Mouse (Mus musculus) brain, adult 10 weeks (tissue): ENCODE data around the gene Matn4. TPM values are rescaled to one million over a fixed set of nuclear protein-coding genes. Genes with fewer than 3 reads are reported as not detected.

Experiments used
- polyA plus RNA-seq: library from polyadenylated mRNA; stranded (reverse); fragments of 350-450 nt; fragmentation: Illumina TruSeq; extraction: RNeasy Lipid Tissue Mini Kit (QIAGEN cat#74804); gene quantifications from one replicate; pipeline ENCODE4 v1.2.3, GENCODE M21; 2015; ENCODE audit warnings: low read depth, low replicate concordance

Matn4 gene
- polyA plus RNA-seq: 6.6 TPM

DNA sequence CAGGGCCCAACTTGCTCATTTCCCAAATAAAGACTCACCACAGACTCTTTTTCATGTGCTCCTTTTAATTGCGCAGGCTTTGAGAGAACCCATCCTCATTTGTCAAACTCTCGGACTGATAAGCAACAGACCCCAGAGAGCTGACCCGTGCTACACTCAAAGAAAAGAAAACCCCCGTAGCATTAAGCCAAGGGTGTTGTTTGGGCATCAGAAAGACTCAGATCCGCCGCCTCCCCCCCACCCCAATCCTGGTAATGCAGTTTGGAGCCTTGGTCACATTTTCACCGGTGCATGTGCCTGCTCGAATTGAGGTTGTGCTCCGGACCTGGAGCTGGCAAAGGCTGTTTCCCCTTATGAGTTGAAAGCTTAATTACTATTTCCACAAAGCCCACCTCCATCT, at the start of gene Matn4:
Matn4 (minus strand) TSS at position 101 of the 400 bp plus-strand sequence.

DNA sequence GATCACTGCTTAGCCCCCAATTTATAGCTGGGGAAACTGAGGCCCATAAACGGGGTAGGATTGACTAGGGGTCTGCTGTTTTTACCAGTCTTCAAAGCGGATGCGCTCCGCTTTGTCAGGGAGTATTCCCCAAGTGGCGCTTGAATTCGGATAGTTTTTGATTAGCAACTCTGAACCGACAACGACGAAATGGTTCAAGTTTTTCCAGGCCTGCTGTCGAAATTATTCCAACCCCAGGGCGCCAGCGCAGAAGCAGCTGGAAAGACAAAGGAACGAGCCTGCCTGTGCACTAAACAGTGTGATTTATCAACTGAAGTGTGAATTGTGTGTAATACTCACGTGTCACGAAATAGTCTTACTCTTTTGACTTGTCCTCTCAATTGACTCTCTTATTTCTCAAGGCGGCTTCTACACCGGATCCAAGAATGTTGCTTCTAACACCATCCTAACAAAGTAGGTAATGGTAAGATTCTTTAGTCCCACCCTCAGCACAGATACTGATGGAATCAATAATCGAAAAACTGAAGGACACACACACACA, 38.6 kb upstream of the Matn4 start, which contains the start of gene Sdc4:
Sdc4 (minus strand) TSS at position 428 of the 541 bp plus-strand sequence.

DNA sequence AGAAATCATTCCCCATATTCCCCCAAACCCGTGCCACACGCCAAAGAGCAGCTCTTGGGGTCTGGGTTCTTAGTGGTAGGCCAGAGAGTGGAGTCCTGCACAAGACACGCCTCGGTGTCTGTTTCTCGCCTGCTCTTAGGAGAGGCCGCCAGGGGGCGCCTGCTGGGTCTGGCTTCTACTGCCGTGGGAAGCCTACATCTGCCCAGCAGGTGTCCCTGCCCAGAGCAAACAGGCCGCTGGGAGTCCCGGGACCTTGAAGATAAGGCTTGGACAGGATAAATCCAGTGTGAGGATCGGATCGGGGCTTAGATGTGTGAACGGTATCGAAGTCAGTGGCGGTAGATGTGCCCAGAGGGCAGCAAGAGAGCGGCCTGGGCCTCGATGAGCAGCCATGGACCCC, 2.1 kb downstream of the Matn4 start, which contains the start of gene Rbpjl:
Rbpjl (plus strand) TSS at position 236 of the 400 bp plus-strand sequence.

DNA sequence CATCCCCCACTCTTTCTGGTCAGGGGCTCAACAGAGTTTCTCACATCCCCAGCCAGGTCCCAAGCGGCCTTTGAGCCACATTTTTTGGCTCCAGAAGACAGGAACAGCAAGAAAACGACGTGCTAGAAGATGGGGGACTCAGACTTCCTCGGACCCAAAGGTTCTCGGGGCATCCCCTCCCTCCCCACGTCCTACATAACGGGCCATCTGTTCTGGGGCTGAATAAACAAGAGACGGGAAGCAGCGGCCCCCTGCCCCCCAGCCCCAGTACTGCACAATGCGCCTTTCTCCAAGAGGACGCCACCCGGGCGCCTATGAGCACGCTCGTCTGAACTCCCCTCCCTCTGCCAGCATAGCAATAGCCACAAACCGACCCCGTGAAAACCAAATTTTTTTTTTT, 15.9 kb downstream of the Matn4 start, which contains the start of gene Slpi:
Slpi (minus strand) TSS at position 76 of the 400 bp plus-strand sequence.

Other genes with a start within 250 kb of the Matn4 start
- gene Kcns1, start 234.0 kb downstream of the Matn4 start, polyA plus RNA-seq: 14.4 TPM
- not detected for gene Wfdc5, start 222.4 kb downstream of the Matn4 start, polyA plus RNA-seq
- not detected for gene Wfdc12, start 214.6 kb downstream of the Matn4 start, polyA plus RNA-seq
- not detected for gene Wfdc15a, start 205.0 kb downstream of the Matn4 start, polyA plus RNA-seq
- not detected for gene Wfdc15b, start 183.5 kb downstream of the Matn4 start, polyA plus RNA-seq
- not detected for gene Svs2, start 166.7 kb downstream of the Matn4 start, polyA plus RNA-seq
- gene Svs3b, start 148.5 kb downstream of the Matn4 start, polyA plus RNA-seq: not detected
- gene Svs4, start 126.7 kb downstream of the Matn4 start, polyA plus RNA-seq: not detected
- gene Svs3a, start 115.9 kb downstream of the Matn4 start, polyA plus RNA-seq: not detected
- not detected for gene Svs6, start 88.4 kb downstream of the Matn4 start, polyA plus RNA-seq
- not detected for gene Svs5, start 72.4 kb downstream of the Matn4 start, polyA plus RNA-seq
- not detected for gene Slpi, start 16.1 kb downstream of the Matn4 start, polyA plus RNA-seq
- 0.13 TPM for gene Rbpjl, start 2.0 kb downstream of the Matn4 start, polyA plus RNA-seq
- 50.0 TPM for gene Sdc4, start 38.7 kb upstream of the Matn4 start, polyA plus RNA-seq
- gene Sys1, start 51.8 kb upstream of the Matn4 start, polyA plus RNA-seq: 50.2 TPM
- gene Gm20458, start 55.8 kb upstream of the Matn4 start, polyA plus RNA-seq: not detected
- gene Trp53tg5, start 68.6 kb upstream of the Matn4 start, polyA plus RNA-seq: not detected
- gene Dbndd2, start 80.9 kb upstream of the Matn4 start, polyA plus RNA-seq: 233 TPM
- gene Pigt, start 92.4 kb upstream of the Matn4 start, polyA plus RNA-seq: 56.1 TPM
- gene Wfdc2, start 157.3 kb upstream of the Matn4 start, polyA plus RNA-seq: 2.5 TPM
- not detected for gene Spint3, start 168.3 kb upstream of the Matn4 start, polyA plus RNA-seq
- gene Wfdc6a, start 180.3 kb upstream of the Matn4 start, polyA plus RNA-seq: not detected
- gene Eppin, start 188.4 kb upstream of the Matn4 start, polyA plus RNA-seq: not detected
- gene Wfdc6b, start 208.4 kb upstream of the Matn4 start, polyA plus RNA-seq: not detected
- gene Wfdc8, start 208.5 kb upstream of the Matn4 start, polyA plus RNA-seq: not detected
- not detected for gene Wfdc16, start 233.6 kb upstream of the Matn4 start, polyA plus RNA-seq